Mouse (Mus musculus) spleen, adult 2 months (tissue): ENCODE data around the gene Tcte2.

Experiments used
- CTCF ChIP-seq: fragments of 200-500 bp; IDR thresholded peaks from 2 replicates; pipeline ENCODE4 v1.5.1; 2011; ENCODE audit warnings: mild to moderate bottlenecking, inconsistent platforms; ENCODE audit not compliant: insufficient read depth, insufficient read length, insufficient replicate concordance; ENCODE audit errors: extremely low read depth
- POLR2A ChIP-seq: fragments of 200-500 bp; IDR thresholded peaks from 2 replicates; pipeline ENCODE4 v1.6.1; 2011; ENCODE audit warnings: low read depth, low read length, inconsistent platforms

- TF ChIP-seq CTCF (no peak), POLR2A (no peak)
Observed at GRCm38 (mm10) chr17:13697646-13698045, 64.0 kb downstream of the Tcte2 start.
